Mouse (Mus musculus): ENCODE measurements at regions not wholly inside any gene's neighbourhood (a gene's known extent, or its start where the extent isn't known, plus 50 kb on each side); places are given as distances from the start of the nearest gene placed in this dataset.

- H3K4me3 ChIP-seq (ENCODE audit: low read length), result no peak overlapping the region
- no peak overlapping the region for H3K9ac ChIP-seq (ENCODE audit: low read length)
- H3K4me1 ChIP-seq (replicated peaks; ENCODE audit: control insufficient read depth, insufficient read depth, low read length), result no peaks in the 10 kb centered on the region
- no peak overlapping the region for H3K27ac ChIP-seq (ENCODE audit: low read length)
- no peaks in the 10 kb centered on the region for H3K9me3 ChIP-seq (ENCODE audit: control insufficient read depth, low read length)
- no peaks in the 10 kb centered on the region for H3K27me3 ChIP-seq (ENCODE audit: control insufficient read depth, insufficient read depth, low read depth, low read length)
- no peak for ATAC-seq (ENCODE audit: low read depth)
- H3K36me3 ChIP-seq (ENCODE audit: control insufficient read depth, insufficient read depth, low read length), result no peaks in the 10 kb centered on the region
- 43% methylated on average over 7 of the region's 7 CpGs for WGBS
- H3K4me2 ChIP-seq (ENCODE audit: low read depth, low read length), result no peak overlapping the region
These were observed 438.9 kb upstream of the Kcnab2 start for GRCm38 (mm10) chr4:152916576-152916975.

- no peaks in the 10 kb centered on the region for H3K27me3 ChIP-seq (ENCODE audit: control insufficient read depth, insufficient read depth, low read depth, low read length)
These were observed 435.8 kb upstream of the Kcnab2 start for GRCm38 (mm10) chr4:152913497-152913896.

GRCm38 (mm10) chr4:152912846-152913245 lies 435.2 kb upstream of the Kcnab2 start:
- no peak for ATAC-seq (ENCODE audit: low read depth)
- H3K27me3 ChIP-seq (ENCODE audit: control insufficient read depth, insufficient read depth, low read depth, low read length), result no peaks in the 10 kb centered on the region
- no peak overlapping the region for H3K27ac ChIP-seq (ENCODE audit: low read length)
- no peaks in the 10 kb centered on the region for H3K9me3 ChIP-seq (ENCODE audit: control insufficient read depth, low read length)
- H3K36me3 ChIP-seq (ENCODE audit: control insufficient read depth, insufficient read depth, low read length), result no peaks in the 10 kb centered on the region
- no peak overlapping the region for H3K4me3 ChIP-seq (ENCODE audit: low read length)
- H3K4me1 ChIP-seq (replicated peaks; ENCODE audit: control insufficient read depth, insufficient read depth, low read length), result no peaks in the 10 kb centered on the region
- no peak overlapping the region for H3K4me2 ChIP-seq (ENCODE audit: low read depth, low read length)
- H3K9ac ChIP-seq (ENCODE audit: low read length), result no peak overlapping the region
- 83% methylated on average over 10 of the region's 10 CpGs for WGBS

More at GRCm38 (mm10) chr4:152913497-152913896, 435.8 kb upstream of the Kcnab2 start:
- Histone ChIP-seq H3K4me3 (ENCODE audit: low read length) (no peak overlapping the region), H3K9ac (ENCODE audit: low read length) (no peak overlapping the region), H3K27ac (ENCODE audit: low read length) (no peak overlapping the region), H3K36me3 (ENCODE audit: control insufficient read depth, insufficient read depth, low read length) (no peaks in the 10 kb centered on the region), H3K9me3 (ENCODE audit: control insufficient read depth, low read length) (no peaks in the 10 kb centered on the region), H3K4me1 (replicated peaks; ENCODE audit: control insufficient read depth, insufficient read depth, low read length) (no peaks in the 10 kb centered on the region), H3K4me2 (ENCODE audit: low read depth, low read length) (no peak overlapping the region)
- no peak for ATAC-seq (ENCODE audit: low read depth)
- WGBS, result 35% methylated on average over 10 of the region's 10 CpGs

- Histone ChIP-seq H3K4me3 (ENCODE audit: low read length) (no peak overlapping the region), H3K4me1 (replicated peaks; ENCODE audit: control insufficient read depth, insufficient read depth, low read length) (no peaks in the 10 kb centered on the region), H3K27ac (ENCODE audit: low read length) (no peak overlapping the region), H3K27me3 (ENCODE audit: control insufficient read depth, insufficient read depth, low read depth, low read length) (no peaks in the 10 kb centered on the region), H3K9ac (ENCODE audit: low read length) (no peak overlapping the region), H3K36me3 (ENCODE audit: control insufficient read depth, insufficient read depth, low read length) (no peaks in the 10 kb centered on the region), H3K9me3 (ENCODE audit: control insufficient read depth, low read length) (no peaks in the 10 kb centered on the region), H3K4me2 (ENCODE audit: low read depth, low read length) (no peak overlapping the region)
- ATAC-seq (ENCODE audit: low read depth), result peak; percentile 20; the same call in 1 of the 2 replicates
- 42% methylated on average over 5 of the region's 5 CpGs for WGBS
These were observed 430.6 kb upstream of the Kcnab2 start for GRCm38 (mm10) chr4:152908235-152908634.

- no peak for ATAC-seq (ENCODE audit: low read depth)
- H3K9ac ChIP-seq (ENCODE audit: low read length), result no peak overlapping the region
- H3K4me1 ChIP-seq (replicated peaks; ENCODE audit: control insufficient read depth, insufficient read depth, low read length), result no peaks in the 10 kb centered on the region
- H3K36me3 ChIP-seq (ENCODE audit: control insufficient read depth, insufficient read depth, low read length), result no peaks in the 10 kb centered on the region
- no peak overlapping the region for H3K27ac ChIP-seq (ENCODE audit: low read length)
- no peaks in the 10 kb centered on the region for H3K27me3 ChIP-seq (ENCODE audit: control insufficient read depth, insufficient read depth, low read depth, low read length)
- no peak overlapping the region for H3K4me3 ChIP-seq (ENCODE audit: low read length)
- 84% methylated on average over 11 of the region's 11 CpGs for WGBS
- no peaks in the 10 kb centered on the region for H3K9me3 ChIP-seq (ENCODE audit: control insufficient read depth, low read length)
- H3K4me2 ChIP-seq (ENCODE audit: low read depth, low read length), result no peak overlapping the region
These were observed 425.2 kb upstream of the Kcnab2 start for GRCm38 (mm10) chr4:152902851-152903250.

- H3K4me3 ChIP-seq (ENCODE audit: low read length), result no peak overlapping the region
- H3K27me3 ChIP-seq (ENCODE audit: control insufficient read depth, insufficient read depth, low read depth, low read length), result no peaks in the 10 kb centered on the region
- H3K36me3 ChIP-seq (ENCODE audit: control insufficient read depth, insufficient read depth, low read length), result no peaks in the 10 kb centered on the region
- no peaks in the 10 kb centered on the region for H3K9me3 ChIP-seq (ENCODE audit: control insufficient read depth, low read length)
- no peak overlapping the region for H3K9ac ChIP-seq (ENCODE audit: low read length)
- no peak overlapping the region for H3K27ac ChIP-seq (ENCODE audit: low read length)
- H3K4me2 ChIP-seq (ENCODE audit: low read depth, low read length), result no peak overlapping the region
- no peaks in the 10 kb centered on the region for H3K4me1 ChIP-seq (replicated peaks; ENCODE audit: control insufficient read depth, insufficient read depth, low read length)
- 71% methylated on average over 4 of the region's 4 CpGs for WGBS
- no peak for ATAC-seq (ENCODE audit: low read depth)
These were observed 422.4 kb upstream of the Kcnab2 start for GRCm38 (mm10) chr4:152900049-152900448.

- Histone ChIP-seq H3K27me3 (ENCODE audit: control insufficient read depth, insufficient read depth, low read depth, low read length) (no peaks in the 10 kb centered on the region), H3K27ac (ENCODE audit: low read length) (no peak overlapping the region), H3K4me2 (ENCODE audit: low read depth, low read length) (no peak overlapping the region), H3K9me3 (ENCODE audit: control insufficient read depth, low read length) (no peaks in the 10 kb centered on the region), H3K9ac (ENCODE audit: low read length) (no peak overlapping the region), H3K4me1 (replicated peaks; ENCODE audit: control insufficient read depth, insufficient read depth, low read length) (no peaks in the 10 kb centered on the region), H3K4me3 (ENCODE audit: low read length) (no peak overlapping the region), H3K36me3 (ENCODE audit: control insufficient read depth, insufficient read depth, low read length) (no peaks in the 10 kb centered on the region)
- ATAC-seq (ENCODE audit: low read depth), result no peak
- WGBS, result 49% methylated on average over 13 of the region's 13 CpGs
These were observed 417.4 kb upstream of the Kcnab2 start for GRCm38 (mm10) chr4:152895076-152895475.

GRCm38 (mm10) chr4:152892997-152893396 lies 415.3 kb upstream of the Kcnab2 start:
- Histone ChIP-seq H3K9ac (ENCODE audit: low read length) (no peak overlapping the region), H3K27ac (ENCODE audit: low read length) (no peak overlapping the region), H3K4me2 (ENCODE audit: low read depth, low read length) (no peak overlapping the region), H3K4me3 (ENCODE audit: low read length) (no peak overlapping the region), H3K27me3 (ENCODE audit: control insufficient read depth, insufficient read depth, low read depth, low read length) (no peaks in the 10 kb centered on the region), H3K9me3 (ENCODE audit: control insufficient read depth, low read length) (no peaks in the 10 kb centered on the region; the same call in 1 of the 2 replicates), H3K36me3 (ENCODE audit: control insufficient read depth, insufficient read depth, low read length) (no peaks in the 10 kb centered on the region), H3K4me1 (replicated peaks; ENCODE audit: control insufficient read depth, insufficient read depth, low read length) (no peaks in the 10 kb centered on the region)
- WGBS, result 77% methylated on average over 3 of the region's 3 CpGs
- no peak for ATAC-seq (ENCODE audit: low read depth)

GRCm38 (mm10) chr4:152889211-152889610 lies 411.5 kb upstream of the Kcnab2 start:
- Histone ChIP-seq H3K4me3 (ENCODE audit: low read length) (no peak overlapping the region), H3K9ac (ENCODE audit: low read length) (no peak overlapping the region), H3K9me3 (ENCODE audit: control insufficient read depth, low read length) (no peaks in the 10 kb centered on the region; the same call in 1 of the 2 replicates), H3K4me2 (ENCODE audit: low read depth, low read length) (no peak overlapping the region), H3K27me3 (ENCODE audit: control insufficient read depth, insufficient read depth, low read depth, low read length) (no peaks in the 10 kb centered on the region), H3K4me1 (replicated peaks; ENCODE audit: control insufficient read depth, insufficient read depth, low read length) (no peaks in the 10 kb centered on the region), H3K27ac (ENCODE audit: low read length) (no peak overlapping the region), H3K36me3 (ENCODE audit: control insufficient read depth, insufficient read depth, low read length) (no peaks in the 10 kb centered on the region)
- WGBS, result 75% methylated on average over 5 of the region's 5 CpGs
- no peak for ATAC-seq (ENCODE audit: low read depth)

GRCm38 (mm10) chr4:152888306-152888705 lies 410.6 kb upstream of the Kcnab2 start:
- no peak overlapping the region for H3K4me2 ChIP-seq (ENCODE audit: low read depth, low read length)
- H3K9ac ChIP-seq (ENCODE audit: low read length), result no peak overlapping the region
- WGBS, result 39% methylated on average over 14 of the region's 14 CpGs
- no peaks in the 10 kb centered on the region for H3K4me1 ChIP-seq (replicated peaks; ENCODE audit: control insufficient read depth, insufficient read depth, low read length)
- no peaks in the 10 kb centered on the region for H3K27me3 ChIP-seq (ENCODE audit: control insufficient read depth, insufficient read depth, low read depth, low read length)
- no peak overlapping the region for H3K4me3 ChIP-seq (ENCODE audit: low read length)
- no peak overlapping the region for H3K27ac ChIP-seq (ENCODE audit: low read length)
- no peaks in the 10 kb centered on the region; the same call in 1 of the 2 replicates for H3K9me3 ChIP-seq (ENCODE audit: control insufficient read depth, low read length)
- H3K36me3 ChIP-seq (ENCODE audit: control insufficient read depth, insufficient read depth, low read length), result no peaks in the 10 kb centered on the region
- ATAC-seq (ENCODE audit: low read depth), result no peak
